Mouse (Mus musculus) kidney, embryonic 15.5 days (tissue): ENCODE data around the gene Gpr82. TPM values are rescaled to one million over a fixed set of nuclear protein-coding genes. Genes with fewer than 3 reads are reported as not detected.

Experiments used
- ATAC-seq: fragments of 200-750 bp; cut with Nextera tagmentation; replicated peaks from 2 replicates; pipeline ENCODE4 v1.8.0; 2017; ENCODE audit warnings: moderate TSS enrichment; ENCODE audit not compliant: low FRiP score
- H3K27ac ChIP-seq: fragments of 300-500 bp; sonication (generic); 2 replicates; pipeline ENCODE4 v1.5.1; 2015; ENCODE audit warnings: mild to moderate bottlenecking, inconsistent platforms
- H3K27me3 ChIP-seq: fragments of 300-500 bp; sonication (generic); 2 replicates; pipeline ENCODE4 v1.6.1; 2015; ENCODE audit warnings: inconsistent platforms
- H3K36me3 ChIP-seq: fragments of 300-500 bp; sonication (generic); 2 replicates; pipeline ENCODE4 v1.6.1; 2015; ENCODE audit warnings: inconsistent platforms
- H3K4me1 ChIP-seq: fragments of 300-500 bp; sonication (generic); 2 replicates; pipeline ENCODE4 v1.6.1; 2015; ENCODE audit warnings: inconsistent platforms
- H3K4me2 ChIP-seq: fragments of 300-500 bp; sonication (generic); 2 replicates; pipeline ENCODE4 v1.6.1; 2015; ENCODE audit warnings: moderate library complexity, mild to moderate bottlenecking, inconsistent platforms
- H3K4me3 ChIP-seq: fragments of 300-500 bp; sonication (generic); replicated peaks from 2 replicates; pipeline ENCODE4 v1.5.1; 2015; ENCODE audit warnings: mild to moderate bottlenecking, inconsistent platforms
- H3K9ac ChIP-seq: fragments of 300-500 bp; sonication (generic); 2 replicates; pipeline ENCODE4 v1.6.1; 2015; ENCODE audit warnings: mild to moderate bottlenecking, inconsistent platforms
- H3K9me3 ChIP-seq: fragments of 300-500 bp; sonication (generic); replicated peaks from 2 replicates; pipeline ENCODE4 v1.6.1; 2016; ENCODE audit warnings: inconsistent platforms
- WGBS: fragments of 180-500 bp; shearing (Covaris S2); methylation state at CpG from one replicate; pipeline ENCODE4 v1.1.7; 2015; ENCODE audit warnings: mixed read lengths; 5-methylcytosine and 5-hydroxymethylcytosine counted together
- polyA plus RNA-seq: library from polyadenylated mRNA; unstranded; fragments of >200 nt; fragmentation: Nextera tagmentation; extraction: Ambion mirVana; gene quantifications from 2 replicates; pipeline ENCODE4 v1.2.1, GENCODE M21; 2015

The Gpr82 gene
- polyA plus RNA-seq, 1 experiment from 2014 or later, result 0.38 TPM

DNA sequence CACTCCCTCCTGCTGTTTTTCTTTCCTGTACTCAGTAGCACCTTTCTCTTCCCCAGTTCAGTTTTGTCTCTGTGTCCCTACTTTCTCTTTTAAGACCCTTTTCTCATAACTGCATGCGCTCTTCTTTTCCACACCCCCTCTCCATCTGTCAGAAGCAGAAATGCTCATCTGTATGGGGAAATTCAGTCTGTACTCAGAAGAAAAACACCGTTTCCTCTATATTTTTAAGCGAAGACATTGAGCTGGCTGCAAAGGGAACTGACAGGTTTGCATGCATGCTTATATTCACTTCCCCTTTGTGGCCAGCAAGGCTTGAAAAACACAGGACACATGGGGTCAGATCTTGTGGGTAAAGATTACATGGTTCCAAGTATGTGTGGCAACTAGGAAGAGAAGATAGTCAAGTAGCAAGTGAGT lies 6.2 kb upstream of the Gpr82 start:
- 77% methylated on average over 3 of the region's 3 CpGs for WGBS
- Histone ChIP-seq H3K9me3 (no peaks in the 10 kb centered on the region), H3K4me3 (no peak overlapping the region), H3K9ac (no peak overlapping the region), H3K36me3 (no peaks in the 10 kb centered on the region), H3K27ac (no peak overlapping the region), H3K4me1 (no peaks in the 10 kb centered on the region), H3K27me3 (peaks cover 14% of the 10 kb centered on the region; the same call in 1 of the 2 replicates), H3K4me2 (no peak overlapping the region)
- ATAC-seq, result no peak

GRCm38 (mm10) chrX:13655906-13656305 lies 5.3 kb upstream of the Gpr82 start:
- H3K9me3 ChIP-seq, result no peaks in the 10 kb centered on the region
- no peaks in the 10 kb centered on the region for H3K36me3 ChIP-seq
- WGBS, result 77% methylated on average over 6 of the region's 6 CpGs
- no peaks in the 10 kb centered on the region for H3K4me1 ChIP-seq
- H3K4me3 ChIP-seq, result no peak overlapping the region
- H3K27me3 ChIP-seq, result peaks cover 17% of the 10 kb centered on the region; the same call in 1 of the 2 replicates
- ATAC-seq, result no peak
- H3K4me2 ChIP-seq, result no peak overlapping the region
- H3K9ac ChIP-seq, result no peak overlapping the region
- no peak overlapping the region for H3K27ac ChIP-seq

GRCm38 (mm10) chrX:13656721-13657120 lies 4.4 kb upstream of the Gpr82 start:
- Histone ChIP-seq H3K27me3 (peaks cover 18% of the 10 kb centered on the region; the same call in 1 of the 2 replicates), H3K9ac (no peak overlapping the region), H3K4me1 (no peaks in the 10 kb centered on the region), H3K4me2 (no peak overlapping the region), H3K9me3 (no peaks in the 10 kb centered on the region), H3K36me3 (no peaks in the 10 kb centered on the region), H3K4me3 (no peak overlapping the region), H3K27ac (no peak overlapping the region)
- WGBS, result 5% methylated on average over 1 of the region's 1 CpGs
- no peak for ATAC-seq

DNA sequence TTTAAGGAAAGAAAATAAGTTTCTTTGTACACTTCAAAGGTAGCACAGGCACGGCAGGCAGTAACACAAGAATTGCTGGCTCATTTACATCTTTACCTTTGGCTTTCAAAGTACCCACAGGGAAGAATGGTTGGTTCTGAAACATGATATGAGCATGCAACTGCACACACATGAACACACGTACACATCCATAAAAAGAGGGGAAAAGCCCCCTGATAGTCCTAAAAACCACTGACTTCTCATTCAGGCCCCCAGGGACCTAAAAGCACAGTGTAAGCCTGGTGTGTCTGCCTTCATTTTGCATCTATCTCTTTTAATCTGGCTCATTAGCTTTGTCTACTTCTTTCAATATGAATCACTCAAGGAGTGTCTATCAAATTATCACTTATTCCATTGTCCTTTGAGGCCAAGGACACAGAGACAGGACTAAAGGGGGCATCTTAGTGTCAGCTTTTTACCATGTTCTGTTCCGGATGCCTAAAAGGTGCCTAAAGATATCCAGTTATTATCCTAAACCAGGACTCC lies 2.5 kb upstream of the Gpr82 start:
- WGBS, result 66% methylated on average over 3 of the region's 3 CpGs
- Histone ChIP-seq H3K27me3 (peaks cover 18% of the 10 kb centered on the region; the same call in 1 of the 2 replicates), H3K36me3 (no peaks in the 10 kb centered on the region), H3K9ac (no peak overlapping the region), H3K4me1 (no peaks in the 10 kb centered on the region), H3K9me3 (no peaks in the 10 kb centered on the region), H3K4me3 (no peak overlapping the region), H3K27ac (no peak overlapping the region), H3K4me2 (no peak overlapping the region)
- ATAC-seq, result no peak

GRCm38 (mm10) chrX:13659201-13659890 lies 1.8 kb upstream of the Gpr82 start:
- no peak overlapping the region for H3K4me3 ChIP-seq
- WGBS, result 86% methylated on average over 4 of the region's 4 CpGs
- no peaks in the 10 kb centered on the region for H3K36me3 ChIP-seq
- no peaks in the 10 kb centered on the region for H3K4me1 ChIP-seq
- no peak overlapping the region for H3K27ac ChIP-seq
- H3K4me2 ChIP-seq, result no peak overlapping the region
- no peaks in the 10 kb centered on the region for H3K9me3 ChIP-seq
- H3K27me3 ChIP-seq, result peaks cover 18% of the 10 kb centered on the region; the same call in 1 of the 2 replicates
- ATAC-seq, result no peak
- H3K9ac ChIP-seq, result no peak overlapping the region

GRCm38 (mm10) chrX:13668867-13669266 lies 7.7 kb downstream of the Gpr82 start:
- Histone ChIP-seq H3K27me3 (peaks cover 3% of the 10 kb centered on the region; the same call in 1 of the 2 replicates), H3K4me2 (no peak overlapping the region), H3K4me1 (no peaks in the 10 kb centered on the region), H3K9me3 (no peaks in the 10 kb centered on the region), H3K9ac (no peak overlapping the region), H3K27ac (no peak overlapping the region), H3K4me3 (no peak overlapping the region), H3K36me3 (no peaks in the 10 kb centered on the region)
- no peak for ATAC-seq
- WGBS, result 69% methylated on average over 5 of the region's 5 CpGs

DNA sequence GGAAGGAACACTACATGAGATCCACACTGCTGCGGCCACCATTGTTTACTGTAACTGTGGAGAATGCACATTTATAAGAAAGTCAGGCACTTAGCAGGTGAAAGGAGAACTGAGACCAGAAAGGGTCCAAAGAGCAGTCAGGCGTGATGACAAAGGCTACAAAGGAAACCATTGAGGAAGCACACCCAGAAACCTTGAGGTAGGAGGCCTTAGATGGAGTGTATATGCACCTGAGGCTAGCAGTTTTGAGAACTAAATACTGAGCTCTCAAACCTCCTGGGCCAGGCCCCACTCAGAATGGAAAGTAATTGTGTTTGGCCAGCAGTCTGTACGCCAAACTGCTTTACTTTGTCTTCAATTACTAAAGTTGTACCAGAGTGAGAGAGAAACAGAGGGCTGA lies 9.2 kb downstream of the Gpr82 start:
- WGBS, result 70% methylated on average over 3 of the region's 3 CpGs
- ATAC-seq, result no peak

DNA sequence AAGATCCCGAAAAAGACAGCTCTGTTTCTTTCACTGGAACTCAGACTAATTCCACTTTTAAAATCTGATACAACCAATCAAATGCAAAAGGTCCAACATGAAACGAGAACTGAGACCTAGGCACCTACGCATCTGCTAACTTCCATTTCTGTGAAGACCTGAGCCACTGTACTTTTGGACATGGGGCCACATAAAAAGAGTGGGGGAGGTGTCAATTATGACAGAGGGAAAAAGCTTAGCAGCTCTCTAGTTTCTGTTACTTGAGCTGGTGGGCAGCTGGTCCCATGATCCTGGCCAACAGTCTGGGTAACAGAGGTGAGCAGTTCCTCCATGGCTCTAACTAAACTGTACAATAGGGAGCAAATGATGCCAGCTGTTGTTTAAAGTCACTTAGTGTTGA lies 11.8 kb downstream of the Gpr82 start:
- no peak for ATAC-seq
- Histone ChIP-seq H3K4me1 (no peaks in the 10 kb centered on the region), H3K4me2 (no peak overlapping the region), H3K9ac (no peak overlapping the region), H3K27me3 (peaks cover under 1% of the 10 kb centered on the region; the same call in 1 of the 2 replicates), H3K4me3 (no peak overlapping the region), H3K9me3 (no peaks in the 10 kb centered on the region), H3K27ac (no peak overlapping the region), H3K36me3 (no peaks in the 10 kb centered on the region)
- WGBS, result 87% methylated on average over 3 of the region's 3 CpGs

More for the DNA sequence above, 9.2 kb downstream of the Gpr82 start:
- H3K27ac ChIP-seq, result no peak overlapping the region
- no peaks in the 10 kb centered on the region for H3K4me1 ChIP-seq
- H3K4me2 ChIP-seq, result no peak overlapping the region
- no peak overlapping the region for H3K9ac ChIP-seq
- H3K4me3 ChIP-seq, result no peak overlapping the region
- no peaks in the 10 kb centered on the region for H3K9me3 ChIP-seq
- H3K27me3 ChIP-seq, result peaks cover 3% of the 10 kb centered on the region; the same call in 1 of the 2 replicates
- H3K36me3 ChIP-seq, result no peaks in the 10 kb centered on the region

DNA sequence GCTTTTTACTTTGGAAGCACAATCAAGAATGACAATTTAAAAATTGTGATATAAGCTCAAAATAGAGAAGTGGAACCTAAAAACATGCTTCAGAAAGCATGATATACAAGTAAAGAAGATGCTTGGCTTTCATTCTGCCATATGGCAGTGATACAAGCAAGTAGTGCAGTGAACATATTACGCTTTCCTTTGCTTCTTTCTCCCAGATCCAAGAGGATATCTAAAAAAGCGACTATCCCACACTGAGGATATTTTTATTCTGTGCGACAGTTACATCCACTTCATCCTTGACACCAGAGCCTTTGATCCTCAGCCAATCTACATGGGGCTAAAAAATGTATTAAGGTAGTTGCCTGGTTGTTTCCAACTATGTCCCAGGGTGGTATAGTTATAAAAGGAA lies 20.6 kb downstream of the Gpr82 start:
- Histone ChIP-seq H3K4me3 (no peak overlapping the region), H3K9me3 (no peaks in the 10 kb centered on the region), H3K4me2 (no peak overlapping the region), H3K27me3 (no peaks in the 10 kb centered on the region; the same call in 1 of the 2 replicates), H3K27ac (no peak overlapping the region), H3K9ac (no peak overlapping the region), H3K36me3 (no peaks in the 10 kb centered on the region), H3K4me1 (no peaks in the 10 kb centered on the region)
- ATAC-seq, result no peak
- WGBS, result 95% methylated on average over 3 of the region's 3 CpGs

- no peak for ATAC-seq
- Histone ChIP-seq H3K4me2 (no peak overlapping the region), H3K27me3 (no peaks in the 10 kb centered on the region; the same call in 1 of the 2 replicates), H3K27ac (no peak overlapping the region), H3K4me3 (no peak overlapping the region), H3K4me1 (no peaks in the 10 kb centered on the region), H3K9ac (no peak overlapping the region), H3K9me3 (no peaks in the 10 kb centered on the region), H3K36me3 (no peaks in the 10 kb centered on the region)
- 77% methylated on average over 1 of the region's 1 CpGs for WGBS
These were observed 25.4 kb downstream of the Gpr82 start for GRCm38 (mm10) chrX:13686589-13686988.

DNA sequence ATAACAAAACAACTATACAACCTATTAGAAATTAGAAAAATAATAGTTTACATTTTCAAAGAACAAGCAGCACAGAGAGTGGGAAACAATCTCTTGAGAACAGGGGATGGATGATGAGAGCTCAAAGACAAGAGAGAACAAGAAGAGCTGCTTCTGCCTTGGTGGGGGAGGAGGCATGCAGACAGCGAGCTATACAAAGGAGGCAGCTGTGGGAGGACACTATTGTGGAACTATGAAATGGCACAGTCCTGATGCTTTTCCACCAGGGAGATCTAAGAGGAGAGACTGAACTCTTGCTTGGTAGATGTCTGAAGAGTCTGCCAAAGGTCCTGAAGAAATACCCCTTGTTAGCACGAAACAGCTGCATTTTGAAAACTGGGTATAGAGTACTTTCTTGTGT lies 27.2 kb downstream of the Gpr82 start:
- H3K9ac ChIP-seq, result no peak overlapping the region
- WGBS, result 58% methylated on average over 2 of the region's 2 CpGs
- no peaks in the 10 kb centered on the region for H3K27me3 ChIP-seq
- H3K4me1 ChIP-seq, result no peaks in the 10 kb centered on the region
- H3K4me3 ChIP-seq, result no peak overlapping the region
- no peaks in the 10 kb centered on the region for H3K9me3 ChIP-seq
- H3K27ac ChIP-seq, result no peak overlapping the region
- no peak for ATAC-seq
- H3K36me3 ChIP-seq, result no peaks in the 10 kb centered on the region
- no peak overlapping the region for H3K4me2 ChIP-seq

GRCm38 (mm10) chrX:13691865-13692264 lies 30.7 kb downstream of the Gpr82 start:
- Histone ChIP-seq H3K4me3 (no peak overlapping the region), H3K36me3 (no peaks in the 10 kb centered on the region), H3K9me3 (no peaks in the 10 kb centered on the region), H3K27me3 (no peaks in the 10 kb centered on the region), H3K4me2 (no peak overlapping the region), H3K27ac (no peak overlapping the region), H3K4me1 (no peaks in the 10 kb centered on the region), H3K9ac (no peak overlapping the region)
- ATAC-seq, result no peak
- 86% methylated on average over 4 of the region's 4 CpGs for WGBS
